In the genomic region with DNA sequence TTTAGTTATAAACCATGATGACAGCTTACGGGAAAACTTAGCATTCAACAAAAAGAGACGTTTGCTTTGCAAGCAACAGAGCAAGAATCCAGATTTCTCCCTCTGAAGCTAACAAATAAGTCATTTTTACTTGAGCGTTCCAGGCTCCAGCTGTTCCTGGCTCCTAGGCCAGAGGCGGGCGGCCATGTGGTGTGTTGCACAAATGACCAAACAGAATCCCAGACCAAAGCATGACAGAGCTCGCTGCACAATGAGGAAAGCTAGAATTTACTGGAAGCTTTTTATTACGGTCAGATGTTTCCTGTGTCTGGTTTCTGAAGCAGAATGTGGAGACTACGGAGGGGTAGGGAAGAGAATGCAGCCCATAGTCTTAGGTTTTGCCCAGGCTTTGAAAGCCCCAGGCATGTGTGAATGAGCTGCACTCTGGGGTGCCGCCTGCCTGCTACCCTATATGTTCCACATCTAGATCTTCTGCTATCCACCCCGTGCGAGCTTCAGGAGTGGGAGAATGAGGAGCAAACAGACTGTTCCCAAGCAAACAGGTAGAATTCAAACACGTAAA, we compare ENCODE assay signal across 10 mouse cellular contexts.
A peak's percentile ranks its signal among the peaks of the same experiment; 100 is the strongest.
DNase-seq lines count a peak whose midpoint lies in the region; ATAC-seq and TF ChIP-seq lines count a peak whose summit lies in the region.
"Had no signal": no experiment of that assay in that cellular context is flagged by ENCODE, and none has a peak within 500 bp of the region (broad histone marks: within the 10 kb centered on the region; RNA-seq: fewer than 3 reads in every experiment).

No protein-coding gene starts in this region.

- H3K4me2 ChIP-seq in hindbrain, embryonic 13.5 days = no peak overlapping the region
- no peak overlapping the region for H3K4me2 ChIP-seq in hindbrain, embryonic 16.5 days (ENCODE audit: low read length)
- no peak overlapping the region for H3K4me2 ChIP-seq in lung, postnatal 0 days (replicated peaks; ENCODE audit: low read depth, low read length)
- H3K4me2 ChIP-seq: midbrain, embryonic 12.5 days had no signal

- TF ChIP-seq CTCF in lung, postnatal 0 days (IDR thresholded peaks at IDR 0.05) = no peak

- TF ChIP-seq EP300 in lung, postnatal 0 days (IDR thresholded peaks at IDR 0.05) = no peak

- intact Hi-C loops in left cerebral cortex, postnatal 4 days (cut with DNase I) = no loop called here

- ATAC-seq in hindbrain, embryonic 13.5 days (ENCODE audit: low FRiP score) = no peak
- no peak for ATAC-seq in hindbrain, embryonic 16.5 days
- peak; percentile 67 for ATAC-seq in lung, postnatal 0 days
- ATAC-seq in megakaryocyte, adult 5-6 weeks (ENCODE audit: poor library complexity, severe bottlenecking) = no peak

- no peaks in the 10 kb centered on the region for H3K27me3 ChIP-seq in hindbrain, embryonic 10.5 days (ENCODE audit: insufficient read depth, poor library complexity, severe bottlenecking)
- no peaks in the 10 kb centered on the region for H3K27me3 ChIP-seq in hindbrain, embryonic 13.5 days
- no peaks in the 10 kb centered on the region for H3K27me3 ChIP-seq in hindbrain, embryonic 16.5 days (replicated peaks; ENCODE audit: control insufficient read depth, insufficient read depth, low read length)
- no peaks in the 10 kb centered on the region for H3K27me3 ChIP-seq in lung, postnatal 0 days (replicated peaks; ENCODE audit: insufficient read depth, low read length)
- H3K27me3 ChIP-seq: CH12.LX; midbrain, embryonic 12.5 days had no signal

- WGBS in hindbrain, embryonic 10.5 days = 73% methylated on average over 12 of the region's 12 CpGs
- 65% methylated on average over 12 of the region's 12 CpGs for WGBS in hindbrain, embryonic 13.5 days
- WGBS in hindbrain, embryonic 16.5 days = 59% methylated on average over 12 of the region's 12 CpGs
- WGBS in lung, postnatal 0 days = 49% methylated on average over 12 of the region's 12 CpGs

- no peaks in the 10 kb centered on the region for H3K36me3 ChIP-seq in hindbrain, embryonic 10.5 days
- H3K36me3 ChIP-seq in hindbrain, embryonic 13.5 days = no peaks in the 10 kb centered on the region
- H3K36me3 ChIP-seq in hindbrain, embryonic 16.5 days (ENCODE audit: control insufficient read depth, insufficient read depth, low read length) = no peaks in the 10 kb centered on the region
- H3K36me3 ChIP-seq in lung, postnatal 0 days (ENCODE audit: insufficient read depth, low read length) = no peaks in the 10 kb centered on the region
- H3K36me3 ChIP-seq: midbrain, embryonic 12.5 days had no signal

- no peak for DNase-seq in hindbrain, embryonic 10.5 days (ENCODE audit: low spot score)
- DNase-seq in embryo, embryonic 11.5 days (ENCODE audit: low read depth, low spot score) = peak; percentile 36
- peak; percentile 85 for DNase-seq in lung, postnatal 0 days (ENCODE audit: low spot score)
- no peak for DNase-seq in spleen, adult 18-20 months
- no peak for DNase-seq in left cerebral cortex, postnatal 4 days

- no peak overlapping the region for H3K4me3 ChIP-seq in hindbrain, embryonic 10.5 days
- no peak overlapping the region for H3K4me3 ChIP-seq in hindbrain, embryonic 13.5 days
- H3K4me3 ChIP-seq in hindbrain, embryonic 16.5 days (ENCODE audit: low read length) = no peak overlapping the region
- no peak overlapping the region for H3K4me3 ChIP-seq in lung, postnatal 0 days (ENCODE audit: low read depth, low read length)
- H3K4me3 ChIP-seq: midbrain, embryonic 12.5 days had no signal

- H3K9ac ChIP-seq in hindbrain, embryonic 13.5 days = no peak overlapping the region
- peak overlapping the region; percentile 31 for H3K9ac ChIP-seq in hindbrain, embryonic 16.5 days (ENCODE audit: low read depth, low read length)
- H3K9ac ChIP-seq in lung, postnatal 0 days (replicated peaks; ENCODE audit: low read depth) = no peak overlapping the region
- H3K9ac ChIP-seq: midbrain, embryonic 12.5 days had no signal

- peaks cover 31% of the 10 kb centered on the region for H3K4me1 ChIP-seq in hindbrain, embryonic 10.5 days (replicated peaks)
- H3K4me1 ChIP-seq in hindbrain, embryonic 13.5 days (replicated peaks) = peaks cover 26% of the 10 kb centered on the region
- no peaks in the 10 kb centered on the region; the same call in 1 of the 2 replicates for H3K4me1 ChIP-seq in hindbrain, embryonic 16.5 days (ENCODE audit: control insufficient read depth, insufficient read depth, low read depth, low read length)
- H3K4me1 ChIP-seq in lung, postnatal 0 days (ENCODE audit: insufficient read depth, low read depth, low read length) = peaks cover 8% of the 10 kb centered on the region; the same call in 1 of the 2 replicates

- H3K9me3 ChIP-seq in hindbrain, embryonic 10.5 days = no peaks in the 10 kb centered on the region
- no peaks in the 10 kb centered on the region for H3K9me3 ChIP-seq in hindbrain, embryonic 13.5 days
- no peaks in the 10 kb centered on the region for H3K9me3 ChIP-seq in hindbrain, embryonic 16.5 days (ENCODE audit: control insufficient read depth, low read length)
- no peaks in the 10 kb centered on the region for H3K9me3 ChIP-seq in lung, postnatal 0 days (ENCODE audit: low read length)
- H3K9me3 ChIP-seq: midbrain, embryonic 12.5 days had no signal

- 0 out of 2 replicates have a peak overlapping the region, but pooled peaks have one; percentile 5 for H3K27ac ChIP-seq in hindbrain, embryonic 10.5 days
- H3K27ac ChIP-seq in hindbrain, embryonic 13.5 days = no peak overlapping the region
- H3K27ac ChIP-seq in hindbrain, embryonic 16.5 days (ENCODE audit: low read depth, low read length) = no peak overlapping the region
- H3K27ac ChIP-seq in lung, postnatal 0 days (ENCODE audit: low read length) = peak overlapping the region; percentile 68
- H3K27ac ChIP-seq: midbrain, embryonic 12.5 days had no signal

Comparison
In these comparisons a context has a peak if more than half of its experiments do, and no peak if none do; other contexts are left out.
1. H3K27ac ChIP-seq: peak in hindbrain, embryonic 10.5 days (single experiment) and lung, postnatal 0 days (single experiment); none in hindbrain, embryonic 13.5 days (single experiment) and hindbrain, embryonic 16.5 days (single experiment).
2. DNase-seq: peak in embryo, embryonic 11.5 days (single experiment) and lung, postnatal 0 days (single experiment); none in hindbrain, embryonic 10.5 days (single experiment), spleen, adult 18-20 months (0 of 2) and left cerebral cortex, postnatal 4 days (single experiment).